ENCODE assay signal across 29 mouse cellular contexts in genomic region chr3:122921676-122922527, GRCm38 (mm10). TPM values are rescaled to one million over a fixed set of nuclear protein-coding genes. Genes with fewer than 3 reads are reported as not detected.
DNase-seq lines count a peak whose midpoint lies in the region; ATAC-seq and TF ChIP-seq lines count a peak whose summit lies in the region.
"Had no signal": no experiment of that assay in that cellular context is flagged by ENCODE, and none has a peak within 500 bp of the region (broad histone marks: within the 10 kb centered on the region; RNA-seq: fewer than 3 reads in every experiment).

No protein-coding gene starts in this region.

- WGBS in liver, adult 2 months, result 34% methylated on average over 8 of the region's 8 CpGs
- 76% methylated on average over 8 of the region's 8 CpGs for WGBS in liver, embryonic 12.5 days (ENCODE audit: insufficient replicate concordance)
- WGBS in kidney, postnatal 0 days, result 61% methylated on average over 8 of the region's 8 CpGs

- no peak for TF ChIP-seq CTCF in liver, adult 2 months (IDR thresholded peaks at IDR 0.05; ENCODE audit: low read depth, low read length)
- no peak for TF ChIP-seq CTCF in kidney, postnatal 0 days (IDR thresholded peaks at IDR 0.05; ENCODE audit: low read depth)

- peaks cover 2% of the 10 kb centered on the region; the same call in 1 of the 2 replicates for H3K4me1 ChIP-seq in liver, adult 2 months (ENCODE audit: control insufficient read depth, insufficient read depth, low read length)
- peaks cover 54% of the 10 kb centered on the region for H3K4me1 ChIP-seq in liver, embryonic 12.5 days
- no peaks in the 10 kb centered on the region for H3K4me1 ChIP-seq in kidney, postnatal 0 days (replicated peaks; ENCODE audit: insufficient read depth, low read length)

- no peaks in the 10 kb centered on the region for H3K36me3 ChIP-seq in liver, adult 2 months (ENCODE audit: control insufficient read depth, insufficient read depth, low read length)
- H3K36me3 ChIP-seq in liver, embryonic 12.5 days, result peaks cover 11% of the 10 kb centered on the region
- H3K36me3 ChIP-seq in kidney, postnatal 0 days (ENCODE audit: insufficient read depth, low read length), result no peaks in the 10 kb centered on the region
- H3K36me3 ChIP-seq: hindbrain, embryonic 15.5 days had no signal

- no peaks in the 10 kb centered on the region for H3K79me2 ChIP-seq in liver, adult 2 months (ENCODE audit: control insufficient read depth, insufficient read depth, low read length)

- ATAC-seq in liver, embryonic 12.5 days, result no peak
- no peak for ATAC-seq in kidney, postnatal 0 days (replicated peaks; ENCODE audit: low FRiP score, low read depth)
- ATAC-seq: activated CD4-positive, CD25-positive, alpha-beta regulatory T cell, adult 4 months had no signal

- TF ChIP-seq POLR2A in liver, adult 2 months (IDR thresholded peaks at IDR 0.05; ENCODE audit: extremely low read depth, insufficient read depth, low read length), result no peak

- H3K9me3 ChIP-seq in liver, embryonic 12.5 days (replicated peaks), result no peaks in the 10 kb centered on the region
- no peaks in the 10 kb centered on the region for H3K9me3 ChIP-seq in kidney, postnatal 0 days (replicated peaks; ENCODE audit: low read length)
- H3K9me3 ChIP-seq: forebrain, embryonic 10.5 days; heart, embryonic 13.5 days; hindbrain, embryonic 15.5 days; limb, embryonic 12.5 days; lung, embryonic 15.5 days had no signal

- no peaks in the 10 kb centered on the region for H3K27me3 ChIP-seq in liver, adult 2 months (ENCODE audit: control insufficient read depth, insufficient read depth, low read length)
- no peaks in the 10 kb centered on the region for H3K27me3 ChIP-seq in liver, embryonic 12.5 days (replicated peaks)
- H3K27me3 ChIP-seq in kidney, postnatal 0 days (ENCODE audit: insufficient read depth, low read length), result no peaks in the 10 kb centered on the region
- H3K27me3 ChIP-seq: heart, embryonic 13.5 days; hindbrain, embryonic 15.5 days; limb, embryonic 12.5 days; lung, embryonic 15.5 days had no signal

- H3K4me2 ChIP-seq in liver, embryonic 12.5 days, result no peak overlapping the region
- no peak overlapping the region for H3K4me2 ChIP-seq in kidney, postnatal 0 days (ENCODE audit: low read length)
- H3K4me2 ChIP-seq: hindbrain, embryonic 15.5 days; limb, embryonic 12.5 days; lung, embryonic 15.5 days had no signal

- no peak overlapping the region for H3K27ac ChIP-seq in liver, adult 2 months (replicated peaks; ENCODE audit: insufficient read depth, low read depth, low read length)
- H3K27ac ChIP-seq in liver, embryonic 12.5 days, result no peak overlapping the region
- 0 out of 2 replicates have a peak overlapping the region, but pooled peaks have one; percentile 64 for H3K27ac ChIP-seq in kidney, postnatal 0 days
- H3K27ac ChIP-seq: forebrain, embryonic 10.5 days; gastrocnemius, adult 2 months; heart, embryonic 13.5 days; hindbrain, embryonic 15.5 days; limb, embryonic 12.5 days; liver, embryonic 14.5 days had no signal

- H3K9ac ChIP-seq in liver, adult 2 months (ENCODE audit: low read depth, low read length), result no peak overlapping the region
- H3K9ac ChIP-seq in liver, embryonic 12.5 days, result no peak overlapping the region
- H3K9ac ChIP-seq in kidney, postnatal 0 days (ENCODE audit: low read depth, low read length), result no peak overlapping the region
- H3K9ac ChIP-seq: heart, embryonic 13.5 days; hindbrain, embryonic 15.5 days; limb, embryonic 12.5 days; liver, embryonic 14.5 days; lung, embryonic 15.5 days had no signal

- intact Hi-C loops in heart, postnatal 10 days (cut with DNase I), result no loop called here

- no peak overlapping the region for H3K4me3 ChIP-seq in liver, adult 2 months (ENCODE audit: insufficient read depth, low read depth, low read length)
- no peak overlapping the region for H3K4me3 ChIP-seq in liver, embryonic 12.5 days
- no peak overlapping the region for H3K4me3 ChIP-seq in kidney, postnatal 0 days (replicated peaks; ENCODE audit: low read depth, low read length)
- H3K4me3 ChIP-seq: forebrain, embryonic 10.5 days; gastrocnemius, adult 2 months; heart, embryonic 13.5 days; hindbrain, embryonic 15.5 days; limb, embryonic 12.5 days; lung, embryonic 15.5 days had no signal

- DNase-seq in liver, adult 2 months (ENCODE audit: extremely low read depth, low read depth, low spot score), result peak; percentile 60
- DNase-seq in gonadal fat pad, adult 2 months (ENCODE audit: low read depth), result peak; percentile 77
- no peak for DNase-seq in kidney, postnatal 0 days (ENCODE audit: low spot score)
- no peak for DNase-seq in heart, postnatal 10 days
- no peak for DNase-seq in right cerebral cortex, postnatal 25 days
- DNase-seq in cerebellum, adult 8-10 months, result no peak
- DNase-seq: adrenal gland, postnatal 36 days; cerebellum, adult 2 months; gastrocnemius, adult 2 months; heart, adult 11 months; heart, postnatal 36 days; lung, postnatal 4 days; thymus, postnatal 36 days had no signal

RNA-seq across cellular contexts. Expression of gene 1810037I17Rik, which starts 2.1 kb away (rescaled TPM):
- total RNA-seq in liver, adult 2 months (2014; rRNA removed), result 21.7 and 22.8 TPM in 2 replicates
- 11.3 and 12.1 TPM in 2 replicates for polyA plus RNA-seq in liver, adult 2 months (2012; rRNA removed)
- 129 and 134 TPM in 2 replicates for polyA plus RNA-seq in liver, embryonic 12.5 days (2016; fragmentation: Nextera tagmentation; extraction: Ambion mirVana)
- 67.0 and 84.7 TPM in 2 replicates for polyA plus RNA-seq in gonadal fat pad, adult 2 months (2012; rRNA removed)
- 127 and 140 TPM in 2 replicates for polyA plus RNA-seq in kidney, postnatal 0 days (2015; fragmentation: Nextera tagmentation; extraction: Ambion mirVana)
- 10 to 100 TPM; 88.5 to 92.0 TPM for total RNA-seq in heart, postnatal 10 days (2021)

RNA-seq across cellular contexts. Expression of gene Gm10959, which starts 2.7 kb away (rescaled TPM):
- not detected in 2 replicates for total RNA-seq in liver, adult 2 months (2014; rRNA removed)
- not detected in 2 replicates for polyA plus RNA-seq in liver, adult 2 months (2012; rRNA removed)
- polyA plus RNA-seq in liver, embryonic 12.5 days (2016; fragmentation: Nextera tagmentation; extraction: Ambion mirVana), result not detected in 2 replicates
- polyA plus RNA-seq in gonadal fat pad, adult 2 months (2012; rRNA removed), result not detected in 2 replicates
- not detected in 2 replicates for polyA plus RNA-seq in kidney, postnatal 0 days (2015; fragmentation: Nextera tagmentation; extraction: Ambion mirVana)
- not detected for total RNA-seq in heart, postnatal 10 days (2021)
- total RNA-seq: adrenal gland, postnatal 36 days; common myeloid progenitor, adult 5-6 weeks; gastrocnemius, adult 2 months; heart, postnatal 36 days; layer of hippocampus, postnatal 25 days; left cerebral cortex, postnatal 10 days; midbrain, postnatal 0 days had no signal
- polyA plus RNA-seq: activated CD4-positive, CD25-positive, alpha-beta regulatory T cell, adult 4 months; C2C12; cerebellum, adult 2 months; embryonic facial prominence, embryonic 11.5 days; forebrain, embryonic 10.5 days; heart, embryonic 13.5 days; hindbrain, embryonic 15.5 days; large intestine, adult 2 months; limb, embryonic 12.5 days; liver, embryonic 14.5 days; lung, embryonic 15.5 days; midbrain, postnatal 0 days; testis, adult 2 months had no signal

RNA-seq across cellular contexts. Expression of gene Fabp2, which starts 27.0 kb away (rescaled TPM):
- total RNA-seq in liver, adult 2 months (2014; rRNA removed), result 38.4 and 104 TPM in 2 replicates
- 6.8 and 13.6 TPM in 2 replicates for polyA plus RNA-seq in liver, adult 2 months (2012; rRNA removed)
- 5.9 and 6.2 TPM in 2 replicates for polyA plus RNA-seq in liver, embryonic 12.5 days (2016; fragmentation: Nextera tagmentation; extraction: Ambion mirVana)
- not detected in 2 replicates for polyA plus RNA-seq in gonadal fat pad, adult 2 months (2012; rRNA removed)
- polyA plus RNA-seq in kidney, postnatal 0 days (2015; fragmentation: Nextera tagmentation; extraction: Ambion mirVana), result 0.47 and 0.83 TPM in 2 replicates
- total RNA-seq in heart, postnatal 10 days (2021), result not detected
- total RNA-seq: adrenal gland, postnatal 36 days; common myeloid progenitor, adult 5-6 weeks; gastrocnemius, adult 2 months; heart, postnatal 36 days; layer of hippocampus, postnatal 25 days; left cerebral cortex, postnatal 10 days; midbrain, postnatal 0 days had no signal
- polyA plus RNA-seq: activated CD4-positive, CD25-positive, alpha-beta regulatory T cell, adult 4 months; C2C12; cerebellum, adult 2 months; embryonic facial prominence, embryonic 11.5 days; forebrain, embryonic 10.5 days; heart, embryonic 13.5 days; hindbrain, embryonic 15.5 days; limb, embryonic 12.5 days; midbrain, postnatal 0 days; testis, adult 2 months had no signal

Comparison
In these comparisons a context has a peak if more than half of its experiments do, and no peak if none do; other contexts are left out.
1. DNase-seq: peak in liver, adult 2 months (single experiment) and gonadal fat pad, adult 2 months (single experiment); none in kidney, postnatal 0 days (single experiment), heart, postnatal 10 days (0 of 2), right cerebral cortex, postnatal 25 days (single experiment) and cerebellum, adult 8-10 months (single experiment).